In genomic region chr17:9286834-9287233, GRCm38 (mm10) we compare ENCODE assay signal across 14 mouse cellular contexts.
A peak's percentile ranks its signal among the peaks of the same experiment; 100 is the strongest.
DNase-seq lines count a peak whose midpoint lies in the region; TF ChIP-seq lines count a peak whose summit lies in the region.
"Had no signal": no experiment of that assay in that cellular context is flagged by ENCODE, and none has a peak within 500 bp of the region (broad histone marks: within the 10 kb centered on the region; RNA-seq: fewer than 3 reads in every experiment).

No protein-coding gene starts in this region.

- H3K4me1 ChIP-seq in heart, adult 2 months (ENCODE audit: control insufficient read depth, insufficient read depth, low read length) = no peaks in the 10 kb centered on the region; the same call in 1 of the 2 replicates
- H3K4me1 ChIP-seq in E14TG2a.4 (replicated peaks; ENCODE audit: low read depth, low read length) = no peaks in the 10 kb centered on the region
- H3K4me1 ChIP-seq: heart, embryonic 13.5 days; lung, embryonic 15.5 days had no signal

- H3K4me3 ChIP-seq in heart, adult 2 months = no peak overlapping the region
- H3K4me3 ChIP-seq in E14TG2a.4 (replicated peaks; ENCODE audit: low read length) = no peak overlapping the region
- H3K4me3 ChIP-seq: heart, embryonic 13.5 days; hindbrain, embryonic 15.5 days; limb, embryonic 13.5 days; lung, embryonic 15.5 days had no signal

- no peaks in the 10 kb centered on the region for H3K79me2 ChIP-seq in heart, adult 2 months (replicated peaks; ENCODE audit: control insufficient read depth, insufficient read depth, low read length)

- 61% methylated on average over 6 of the region's 6 CpGs for WGBS in heart, adult 2 months

- peak; percentile 44 for TF ChIP-seq CTCF in heart, adult 2 months (IDR thresholded peaks at IDR 0.05)
- peak; percentile 26 for TF ChIP-seq CTCF in E14TG2a.4 (conservative IDR thresholded peaks at IDR 0.05; ENCODE audit: low read length)

- H3K9ac ChIP-seq in heart, adult 2 months (ENCODE audit: low read depth, low read length) = no peak overlapping the region
- H3K9ac ChIP-seq: heart, embryonic 13.5 days; hindbrain, embryonic 15.5 days; limb, embryonic 13.5 days; lung, embryonic 15.5 days had no signal

- no peak for TF ChIP-seq POLR2A in heart, adult 2 months (IDR thresholded peaks at IDR 0.05; ENCODE audit: insufficient read depth, low read depth, low read length)

- no peak for TF ChIP-seq EP300 in heart, adult 2 months (IDR thresholded peaks at IDR 0.05; ENCODE audit: insufficient read depth, low read depth, low read length)

- H3K27ac ChIP-seq in heart, adult 2 months = no peak overlapping the region
- H3K27ac ChIP-seq: heart, embryonic 13.5 days; hindbrain, embryonic 15.5 days; limb, embryonic 13.5 days; lung, embryonic 15.5 days had no signal

- intact Hi-C loops in heart, adult 2 months (cut with DNase I) = no loop called here
- intact Hi-C loops in left cerebral cortex, postnatal 4 days (cut with DNase I) = no loop called here

- peaks cover 15% of the 10 kb centered on the region for H3K9me3 ChIP-seq in E14TG2a.4 (ENCODE audit: low read length)
- H3K9me3 ChIP-seq: heart, embryonic 13.5 days; hindbrain, embryonic 15.5 days; limb, embryonic 13.5 days; lung, embryonic 15.5 days had no signal

- peaks cover 2% of the 10 kb centered on the region; the same call in 1 of the 2 replicates for H3K27me3 ChIP-seq in heart, adult 2 months (ENCODE audit: control insufficient read depth, insufficient read depth, low read length)
- no peaks in the 10 kb centered on the region for H3K27me3 ChIP-seq in E14TG2a.4 (ENCODE audit: insufficient read depth, low read length)
- H3K27me3 ChIP-seq: heart, embryonic 13.5 days; hindbrain, embryonic 15.5 days; limb, embryonic 13.5 days; lung, embryonic 15.5 days had no signal

- no peak for DNase-seq in heart, adult 2 months
- DNase-seq in heart, adult 9 months (ENCODE audit: low spot score in 2 of 2) = no peak
- peak; percentile 28 for DNase-seq in left cerebral cortex, postnatal 4 days
- DNase-seq in left cerebral cortex, adult 11 months (ENCODE audit: low spot score) = no peak
- DNase-seq in WW6 (ENCODE audit: low read depth, low spot score) = peak; percentile 18
- no peak for DNase-seq in adrenal gland, adult 8-10 months
- DNase-seq: adrenal gland, postnatal 25 days; gastrocnemius, postnatal 14 days; thymus, adult 2 months had no signal

- H3K36me3 ChIP-seq in heart, adult 2 months (ENCODE audit: control insufficient read depth, insufficient read depth, low read length) = no peaks in the 10 kb centered on the region
- no peaks in the 10 kb centered on the region for H3K36me3 ChIP-seq in E14TG2a.4 (ENCODE audit: insufficient read depth, low read length)
- H3K36me3 ChIP-seq: heart, embryonic 13.5 days; hindbrain, embryonic 15.5 days; limb, embryonic 13.5 days; lung, embryonic 15.5 days had no signal

Comparison
In these comparisons a context has a peak if more than half of its experiments do, and no peak if none do; other contexts are left out.
1. DNase-seq: peak in left cerebral cortex, postnatal 4 days (single experiment) and WW6 (single experiment); none in heart, adult 2 months (0 of 2), heart, adult 9 months (0 of 2), left cerebral cortex, adult 11 months (single experiment) and adrenal gland, adult 8-10 months (single experiment).